Mouse (Mus musculus): ENCODE data around the gene Actl6b. TPM values are rescaled to one million over a fixed set of nuclear protein-coding genes. Genes with fewer than 3 reads are reported as not detected.

Actl6b gene
- total and polyA plus RNA-seq, 3 experiments, result 0.15 TPM; not detected in 2

DNA sequence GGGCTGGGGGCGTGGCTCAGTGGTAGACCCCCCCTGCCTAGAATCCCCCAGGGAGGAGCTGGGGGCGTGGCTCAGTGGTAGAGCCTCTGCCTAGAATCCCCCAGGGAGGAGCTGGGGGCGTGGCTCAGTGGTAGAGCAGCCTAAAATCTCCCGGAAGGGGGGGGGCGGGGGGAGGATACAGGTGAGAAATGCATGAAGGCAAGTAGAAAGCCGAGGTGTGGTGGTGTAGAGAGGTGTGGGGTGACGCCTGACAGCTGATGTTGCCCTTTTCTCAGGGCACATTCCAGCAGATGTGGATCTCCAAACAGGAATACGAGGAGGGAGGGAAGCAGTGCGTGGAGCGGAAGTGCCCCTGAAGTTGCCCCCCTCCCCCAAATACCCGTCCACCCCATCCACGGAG, 15.7 kb downstream of the Actl6b start:
- DNase-seq (ENCODE audit: low read depth, low spot score), result peak; percentile 36
- no peak overlapping the region; the same call in 1 of the 2 replicates for H3K27ac ChIP-seq (ENCODE audit: control insufficient read depth, low read depth, low read length)
- no peaks in the 10 kb centered on the region for H3K9me3 ChIP-seq (replicated peaks; ENCODE audit: insufficient read depth, low read length)
- H3K36me3 ChIP-seq (ENCODE audit: control insufficient read depth in 1 of 2, insufficient read depth in 2 of 2, low read length in 2 of 2), result peaks cover 3 to 13% of the 10 kb centered on the region in 2 experiments
- H3K79me2 ChIP-seq (ENCODE audit: control insufficient read depth, insufficient read depth, low read length, poor library complexity), result peaks cover 21% of the 10 kb centered on the region
- peaks cover 0 to 25% of the 10 kb centered on the region in 2 experiments; a peak in 2 of 4 replicates for H3K4me1 ChIP-seq (ENCODE audit: control insufficient read depth in 1 of 2, insufficient read depth in 2 of 2, low read length in 2 of 2)
- no peaks in the 10 kb centered on the region for H3K27me3 ChIP-seq (ENCODE audit: control insufficient read depth in 1 of 2, insufficient read depth in 2 of 2, low read length in 2 of 2)
- TF ChIP-seq MAZ (IDR thresholded peaks at IDR 0.05; ENCODE audit: low read depth, low read length) (peak; percentile 48), E2F4 (IDR thresholded peaks at IDR 0.05; ENCODE audit: borderline replicate concordance, low read depth, low read length) (no peak)
- H3K4me3 ChIP-seq (ENCODE audit: control insufficient read depth in 1 of 2, insufficient read depth in 1 of 2, low read depth in 2 of 2, low read length in 2 of 2), result peak overlapping the region; percentile 47 to 57
- peak overlapping the region; percentile 65 for H3K9ac ChIP-seq (ENCODE audit: control insufficient read depth, low read depth, low read length, poor library complexity, severe bottlenecking)

- DNase-seq (ENCODE audit: low read depth, low spot score), result peak; percentile 93
- Histone ChIP-seq H3K9ac (ENCODE audit: control insufficient read depth, low read depth, low read length, poor library complexity, severe bottlenecking) (peak within 1 kb of the TSS; percentile 68), H3K27ac (ENCODE audit: control insufficient read depth, low read depth, low read length) (peak within 1 kb of the TSS; percentile 94), H3K36me3 (ENCODE audit: control insufficient read depth in 1 of 2, insufficient read depth in 2 of 2, low read length in 2 of 2) (peaks cover 3 to 13% of the 10 kb centered on the region in 2 experiments), H3K4me3 (ENCODE audit: control insufficient read depth in 1 of 2, insufficient read depth in 1 of 2, low read depth in 2 of 2, low read length in 2 of 2) (peak within 1 kb of the TSS; percentile 57 to 78), H3K79me2 (ENCODE audit: control insufficient read depth, insufficient read depth, low read length, poor library complexity) (peaks cover 22% of the 10 kb centered on the region), H3K4me1 (ENCODE audit: control insufficient read depth in 1 of 2, insufficient read depth in 2 of 2, low read length in 2 of 2) (peaks cover 0 to 25% of the 10 kb centered on the region in 2 experiments; a peak in 2 of 4 replicates), H3K9me3 (replicated peaks; ENCODE audit: insufficient read depth, low read length) (no peaks in the 10 kb centered on the region), H3K27me3 (ENCODE audit: control insufficient read depth in 1 of 2, insufficient read depth in 2 of 2, low read length in 2 of 2) (no peaks in the 10 kb centered on the region)
- TF ChIP-seq SIN3A (IDR thresholded peaks at IDR 0.05; ENCODE audit: low read length), result peak; percentile 50
- TF ChIP-seq POLR2AphosphoS5 (IDR thresholded peaks at IDR 0.05; ENCODE audit: borderline replicate concordance, low read depth, low read length), result no peak
- no peak for TF ChIP-seq EP300 (IDR thresholded peaks at IDR 0.05; ENCODE audit: low read depth in 1 of 2, low read length in 2 of 2)
- TF ChIP-seq E2F4 (IDR thresholded peaks at IDR 0.05; ENCODE audit: borderline replicate concordance, low read depth, low read length), result no peak
- no peak for TF ChIP-seq ZC3H11A (IDR thresholded peaks at IDR 0.05; ENCODE audit: low read depth, low read length)
- no peak for TF ChIP-seq UBTF (IDR thresholded peaks at IDR 0.05; ENCODE audit: borderline replicate concordance, insufficient read depth, low read depth, low read length)
- TF ChIP-seq POLR2A (IDR thresholded peaks at IDR 0.05; ENCODE audit: control insufficient read depth in 1 of 2, insufficient read depth in 1 of 2, low read depth in 1 of 2, low read length in 2 of 2, poor library complexity in 1 of 2), result peak; percentile 39 to 78; a peak in 3 of 4 replicates
- 0 out of 2 replicates have a peak, but pooled peaks have one; percentile 4 for TF ChIP-seq MAX (IDR thresholded peaks at IDR 0.05; ENCODE audit: low read length)
- TF ChIP-seq NELFE (IDR thresholded peaks at IDR 0.05; ENCODE audit: low read depth, low read length), result peak; percentile 62
- no peak for TF ChIP-seq CTCF (IDR thresholded peaks at IDR 0.05 in 2 of 3, conservative IDR thresholded peaks at IDR 0.05 in 1 of 3; ENCODE audit: control insufficient read depth in 1 of 3, insufficient read depth in 1 of 3, low read depth in 2 of 3, low read length in 3 of 3, poor library complexity in 1 of 3, severe bottlenecking in 1 of 3)
- no peak for TF ChIP-seq USF1 (IDR thresholded peaks at IDR 0.05; ENCODE audit: low read depth, low read length)
- TF ChIP-seq GATA1 (IDR thresholded peaks at IDR 0.05; ENCODE audit: low read depth, low read length), result no peak
- 0 out of 2 replicates have a peak, but pooled peaks have one; percentile 24 for TF ChIP-seq MYC (IDR thresholded peaks at IDR 0.05; ENCODE audit: low read depth, low read length)
- peak; percentile 60 for TF ChIP-seq TBP (IDR thresholded peaks at IDR 0.05; ENCODE audit: low read depth, low read length)
- TF ChIP-seq TCF12 (IDR thresholded peaks at IDR 0.05; ENCODE audit: low read depth, low read length), result peak; percentile 0; the same call in 1 of the 2 replicates
- TF ChIP-seq MEF2A (IDR thresholded peaks at IDR 0.05; ENCODE audit: extremely low read depth, insufficient replicate concordance, low read depth, low read length, poor library complexity, severe bottlenecking), result no peak
- TF ChIP-seq POLR2AphosphoS2 (IDR thresholded peaks at IDR 0.05; ENCODE audit: low read length), result 0 out of 2 replicates have a peak, but pooled peaks have one; percentile 35
Observed at GRCm38 (mm10) chr5:137569665-137570064, 16.3 kb downstream of the Actl6b start, which contains the start of gene Tfr2. Tfr2 (plus strand) TSS chr5:137569840.

Measured in MEL (cell line).